Mouse (Mus musculus) right cerebral cortex, adult 2 months (tissue): Measurements from ENCODE around the gene Msantd2.

ENCODE experiments used
- DNase-seq, 2 experiments: peaks; one replicate each; pipeline ENCODE4 v3.0.0; 2021 to 2022; ENCODE audit warnings: low spot score in 2 of 2

Msantd2 gene

GRCm38 (mm10) chr9:37488611-37489396 is at the start of gene Msantd2:
Gene Msantd2 (plus strand): TSS chr9:37489319.
- peak; percentile 85 to 90 for DNase-seq

- no peak for DNase-seq
These were observed 36.7 kb upstream of the Msantd2 start for GRCm38 (mm10) chr9:37452401-37452800.

GRCm38 (mm10) chr9:37453328-37453727 is 35.8 kb upstream of the Msantd2 start:
- no peak for DNase-seq

GRCm38 (mm10) chr9:37454011-37454492 is 35.1 kb upstream of the Msantd2 start:
- no peak for DNase-seq

- no peak for DNase-seq
These were observed 34.1 kb upstream of the Msantd2 start for GRCm38 (mm10) chr9:37454991-37455390.

- DNase-seq: no peak
These were observed 33.3 kb upstream of the Msantd2 start for GRCm38 (mm10) chr9:37455868-37456267.

GRCm38 (mm10) chr9:37456481-37456910 is 32.6 kb upstream of the Msantd2 start:
- peak; percentile 43 to 70 for DNase-seq

GRCm38 (mm10) chr9:37457151-37457550 is 32.0 kb upstream of the Msantd2 start:
- no peak for DNase-seq

- no peak for DNase-seq
These were observed 29.5 kb upstream of the Msantd2 start for GRCm38 (mm10) chr9:37459665-37460042.

GRCm38 (mm10) chr9:37460043-37460960 is 28.8 kb upstream of the Msantd2 start:
- peak; percentile 64 to 65 for DNase-seq

GRCm38 (mm10) chr9:37460961-37461340 is 28.2 kb upstream of the Msantd2 start:
- DNase-seq: no peak

GRCm38 (mm10) chr9:37461571-37461970 is 27.5 kb upstream of the Msantd2 start:
- no peak for DNase-seq

- peak; percentile 55 to 59 for DNase-seq
These were observed 26.4 kb upstream of the Msantd2 start for GRCm38 (mm10) chr9:37462764-37463163.

- no peak for DNase-seq
These were observed 15.5 kb upstream of the Msantd2 start for GRCm38 (mm10) chr9:37473611-37474125.

- no peak for DNase-seq
These were observed 14.2 kb upstream of the Msantd2 start for GRCm38 (mm10) chr9:37474923-37475322.

GRCm38 (mm10) chr9:37485146-37485545 is 4.0 kb upstream of the Msantd2 start:
- DNase-seq: no peak

GRCm38 (mm10) chr9:37488041-37488440 is 1.1 kb upstream of the Msantd2 start:
- DNase-seq: no peak

GRCm38 (mm10) chr9:37489446-37490120 is 464 bp downstream of the Msantd2 start:
- peak; percentile 22 to 33 for DNase-seq

GRCm38 (mm10) chr9:37495761-37496160 is 6.6 kb downstream of the Msantd2 start:
- DNase-seq: no peak

- no peak for DNase-seq
These were observed 7.2 kb downstream of the Msantd2 start for GRCm38 (mm10) chr9:37496325-37496724.

- DNase-seq: no peak
These were observed 11.1 kb downstream of the Msantd2 start for GRCm38 (mm10) chr9:37500201-37500600.

- no peak for DNase-seq
These were observed 12.1 kb downstream of the Msantd2 start for GRCm38 (mm10) chr9:37501170-37501569.
